Mouse (Mus musculus) testis, adult 2 months (tissue): ENCODE data around the gene Slit3.

Source experiments
- CTCF ChIP-seq: fragments of 200-500 bp; IDR thresholded peaks from 2 replicates; pipeline ENCODE4 v1.5.1; 2012; ENCODE audit warnings: low read depth, mild to moderate bottlenecking, inconsistent platforms, low read length, moderate library complexity; ENCODE audit not compliant: control insufficient read depth, insufficient read depth, insufficient replicate concordance
- POLR2A ChIP-seq: fragments of 200-500 bp; IDR thresholded peaks from 2 replicates; pipeline ENCODE4 v1.6.1; 2012; ENCODE audit warnings: low read depth, mild to moderate bottlenecking, inconsistent platforms, low read length, moderate library complexity; ENCODE audit not compliant: control insufficient read depth

DNA sequence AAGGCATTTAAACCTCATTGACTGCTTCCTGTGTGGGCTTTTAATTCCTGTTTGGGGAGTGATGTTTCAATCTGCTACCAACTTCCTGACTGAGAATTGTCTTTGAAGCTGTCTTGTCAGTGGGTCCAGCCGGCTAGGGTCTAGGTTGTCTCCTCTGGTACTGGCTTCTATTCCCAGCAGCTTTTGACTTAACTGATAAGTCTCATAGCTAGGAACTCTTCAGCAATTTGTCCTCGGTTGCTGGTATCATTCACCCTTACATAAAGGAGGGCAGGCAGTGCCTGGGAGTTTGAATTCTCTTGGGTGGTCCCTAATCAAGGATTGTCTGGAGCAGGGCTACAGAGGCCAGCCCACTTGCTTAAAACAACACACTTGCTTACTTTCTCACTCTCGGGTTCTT lies 381.1 kb downstream of the Slit3 start:
- TF ChIP-seq CTCF (no peak), POLR2A (no peak)
